Mouse (Mus musculus) myocyte (in vitro differentiated cells): ENCODE data around the gene Elp5.

ENCODE experiments used
- MAX ChIP-seq: IDR thresholded peaks from one replicate; pipeline ENCODE4 v1.6.1; 2011; ENCODE audit warnings: low read depth, mild to moderate bottlenecking, control low read depth
- MYOD1 ChIP-seq, 3 experiments: IDR thresholded peaks; one replicate each; pipeline ENCODE4 v1.6.1; 2011; ENCODE audit warnings: control low read depth in 2 of 3, low read depth in 2 of 3, mild to moderate bottlenecking in 2 of 3, moderate library complexity in 1 of 3; ENCODE audit not compliant: insufficient read length in 2 of 3, control insufficient read depth in 1 of 3
- POLR2A ChIP-seq: IDR thresholded peaks from one replicate; pipeline ENCODE4 v1.6.1; 2011; ENCODE audit warnings: low read depth, mild to moderate bottlenecking, control low read depth, moderate library complexity; ENCODE audit not compliant: insufficient read length

DNA sequence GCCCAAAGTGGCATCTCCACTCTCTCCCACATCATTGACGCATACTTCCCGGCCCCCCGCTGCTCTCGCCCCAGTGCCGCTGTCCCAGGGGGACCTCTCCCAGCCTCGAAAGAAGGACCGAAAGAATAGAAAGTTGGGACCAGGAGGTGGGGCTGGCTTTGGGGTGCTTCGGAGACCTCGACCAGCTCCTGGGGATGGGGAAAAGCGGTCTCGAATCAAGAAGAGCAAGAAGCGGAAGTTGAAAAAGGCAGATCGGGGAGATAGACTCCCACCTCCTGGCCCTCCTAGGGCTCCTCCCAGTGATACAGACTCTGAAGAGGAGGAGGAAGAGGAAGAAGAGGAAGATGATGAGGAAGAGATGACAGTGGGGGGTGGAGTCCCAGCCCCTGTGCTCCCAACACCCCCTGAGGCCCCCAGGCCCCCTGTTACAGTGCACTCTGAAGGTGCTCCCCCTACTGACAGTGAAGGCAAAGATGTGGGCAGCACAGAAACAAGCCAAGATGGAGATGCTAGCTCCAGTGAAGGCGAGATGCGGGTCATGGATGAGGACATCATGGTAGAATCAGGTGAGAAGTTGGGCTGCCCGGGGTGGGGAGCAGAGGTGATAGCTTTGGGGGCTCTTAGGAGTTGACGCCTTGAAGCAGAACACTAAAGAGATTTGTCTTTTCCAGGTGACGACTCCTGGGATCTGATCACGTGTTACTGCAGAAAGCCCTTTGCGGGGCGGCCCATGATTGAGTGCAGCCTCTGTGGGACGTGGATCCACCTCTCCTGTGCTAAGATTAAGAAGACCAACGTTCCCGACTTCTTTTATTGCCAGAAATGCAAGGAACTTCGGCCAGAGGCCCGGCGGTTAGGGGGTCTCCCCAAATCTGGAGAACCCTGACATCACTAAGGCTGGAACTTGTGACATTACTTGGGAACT lies 16.5 kb upstream of the Elp5 start:
- no peak for TF ChIP-seq MYOD1 (IDR thresholded peaks at IDR 0.05; ENCODE audit: control insufficient read depth in 1 of 3, insufficient read length in 2 of 3, low read depth in 2 of 3)
- TF ChIP-seq POLR2A, result no peak
- TF ChIP-seq MAX, result no peak
